Mouse (Mus musculus) myocyte (in vitro differentiated cells): ENCODE measurements around the gene Adamts9.

Experiments
- E2F4 ChIP-seq: IDR thresholded peaks from one replicate; pipeline ENCODE4 v1.6.1; 2011; ENCODE audit warnings: mild to moderate bottlenecking, control low read depth, moderate library complexity; ENCODE audit not compliant: insufficient read depth
- MAX ChIP-seq: IDR thresholded peaks from one replicate; pipeline ENCODE4 v1.6.1; 2011; ENCODE audit warnings: low read depth, mild to moderate bottlenecking, control low read depth
- MYOD1 ChIP-seq, 3 experiments: IDR thresholded peaks; one replicate each; pipeline ENCODE4 v1.6.1; 2011; ENCODE audit warnings: control low read depth in 2 of 3, low read depth in 2 of 3, mild to moderate bottlenecking in 2 of 3, moderate library complexity in 1 of 3; ENCODE audit not compliant: insufficient read length in 2 of 3, control insufficient read depth in 1 of 3
- POLR2A ChIP-seq: IDR thresholded peaks from one replicate; pipeline ENCODE4 v1.6.1; 2011; ENCODE audit warnings: low read depth, mild to moderate bottlenecking, control low read depth, moderate library complexity; ENCODE audit not compliant: insufficient read length
- POLR2AphosphoS2 ChIP-seq: IDR thresholded peaks from one replicate; pipeline ENCODE4 v1.6.1; 2011; ENCODE audit warnings: low read depth, control low read depth; ENCODE audit not compliant: insufficient read length
- REST ChIP-seq: IDR thresholded peaks from one replicate; pipeline ENCODE4 v1.6.1; 2011; ENCODE audit warnings: mild to moderate bottlenecking, control low read depth, moderate library complexity; ENCODE audit not compliant: insufficient read depth, insufficient read length
- SRF ChIP-seq: IDR thresholded peaks from one replicate; pipeline ENCODE4 v1.6.1; 2011; ENCODE audit warnings: low read depth; ENCODE audit not compliant: control insufficient read depth, insufficient read length
- USF1 ChIP-seq: IDR thresholded peaks from one replicate; pipeline ENCODE4 v1.6.1; 2011; ENCODE audit warnings: low read depth, mild to moderate bottlenecking, control low read depth, moderate library complexity

- TF ChIP-seq POLR2A = no peak
- TF ChIP-seq MYOD1 (IDR thresholded peaks at IDR 0.05; ENCODE audit: control insufficient read depth in 1 of 3, insufficient read length in 2 of 3, low read depth in 2 of 3) = no peak
- no peak for TF ChIP-seq MAX
- no peak for TF ChIP-seq E2F4
- no peak for TF ChIP-seq SRF
- TF ChIP-seq REST = no peak
- no peak for TF ChIP-seq USF1
- no peak for TF ChIP-seq POLR2AphosphoS2
Observed at GRCm38 (mm10) chr6:92860285-92860912, 82.9 kb downstream of the Adamts9 start.
